Mouse (Mus musculus) 416B (cell line): ENCODE data around the gene Wwtr1.

ENCODE experiments used
- DNase-seq: peaks from one replicate; pipeline ENCODE4 v3.0.0; 2011; ENCODE audit warnings: low read depth

Gene Wwtr1

DNA sequence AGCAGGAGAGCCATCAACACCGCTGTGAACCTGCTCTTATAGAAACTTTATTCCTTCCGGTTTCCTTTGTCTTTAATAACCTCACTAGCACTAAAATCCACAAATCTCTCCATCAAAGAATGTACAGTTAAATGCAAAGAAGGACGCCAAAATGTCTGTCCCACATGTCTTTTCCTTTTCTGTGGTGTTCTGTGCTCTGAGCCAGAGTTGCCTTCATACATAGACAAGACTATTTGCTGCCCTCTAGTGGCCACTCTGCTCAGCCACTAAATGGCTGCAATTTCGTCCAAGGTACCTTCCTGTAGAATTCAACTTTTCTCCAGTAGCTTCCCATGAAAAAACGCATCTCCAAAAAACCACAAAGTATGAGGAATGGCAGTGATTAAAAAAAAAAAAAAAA lies 127.3 kb downstream of the Wwtr1 start:
- peak; percentile 83 for DNase-seq

DNA sequence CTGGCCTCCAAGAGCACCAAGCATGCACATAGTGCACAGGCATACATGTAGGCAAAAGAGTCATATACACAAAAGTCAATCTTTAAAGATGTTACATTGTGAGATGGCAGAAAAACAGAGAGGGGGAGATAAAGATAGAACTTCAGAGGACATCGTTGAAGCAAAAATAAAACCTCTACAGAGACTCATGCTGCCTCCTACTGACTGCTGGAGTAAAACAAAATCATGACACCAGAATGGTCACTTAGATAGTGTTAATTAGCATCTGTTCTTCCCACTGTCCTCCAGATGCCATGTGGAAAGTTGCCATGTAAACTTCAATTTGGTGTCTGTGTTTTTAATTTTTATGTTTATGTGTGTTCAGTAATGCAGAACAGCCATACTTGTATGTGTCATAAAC lies 127.8 kb downstream of the Wwtr1 start:
- peak; percentile 29 for DNase-seq

DNA sequence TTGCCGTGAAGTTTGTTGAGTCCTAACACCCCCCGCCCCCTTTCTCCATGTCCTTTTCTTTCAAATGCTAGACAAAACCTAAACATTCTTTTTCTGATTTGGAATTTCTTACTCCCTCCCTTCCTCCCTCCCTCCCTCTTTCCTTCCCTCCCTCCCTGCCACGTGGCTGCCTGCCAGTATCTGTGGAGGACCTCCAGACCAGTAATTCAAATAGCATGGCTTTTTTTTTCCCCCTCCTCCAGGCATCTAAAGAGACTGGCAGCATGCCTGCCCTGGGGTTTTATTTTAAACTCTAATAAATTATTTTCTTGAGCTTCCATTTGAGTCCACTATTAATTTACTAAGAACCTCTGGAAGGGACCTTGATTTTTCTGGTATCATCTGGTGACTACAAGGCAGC lies 130.0 kb downstream of the Wwtr1 start:
- no peak for DNase-seq

DNA sequence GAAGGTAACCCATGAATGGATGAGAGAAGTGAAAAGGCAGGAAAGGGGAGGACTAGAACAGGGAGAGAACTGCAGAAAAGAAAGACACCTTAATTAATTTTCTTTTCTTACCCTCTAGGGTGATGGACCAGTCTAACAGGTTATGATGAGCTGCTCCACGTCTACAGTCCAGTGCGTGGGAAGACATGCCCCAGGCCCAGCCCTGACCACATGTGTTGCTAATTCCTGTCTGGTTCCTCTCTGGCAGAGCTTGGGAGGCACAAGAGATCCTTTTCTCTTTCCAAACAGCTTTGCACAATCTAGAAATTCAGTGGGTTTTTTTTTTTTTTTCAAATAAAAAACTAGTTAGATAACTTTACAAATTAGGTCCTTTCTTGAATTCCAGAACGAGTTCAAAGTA lies 134.8 kb downstream of the Wwtr1 start:
- DNase-seq: no peak

DNA sequence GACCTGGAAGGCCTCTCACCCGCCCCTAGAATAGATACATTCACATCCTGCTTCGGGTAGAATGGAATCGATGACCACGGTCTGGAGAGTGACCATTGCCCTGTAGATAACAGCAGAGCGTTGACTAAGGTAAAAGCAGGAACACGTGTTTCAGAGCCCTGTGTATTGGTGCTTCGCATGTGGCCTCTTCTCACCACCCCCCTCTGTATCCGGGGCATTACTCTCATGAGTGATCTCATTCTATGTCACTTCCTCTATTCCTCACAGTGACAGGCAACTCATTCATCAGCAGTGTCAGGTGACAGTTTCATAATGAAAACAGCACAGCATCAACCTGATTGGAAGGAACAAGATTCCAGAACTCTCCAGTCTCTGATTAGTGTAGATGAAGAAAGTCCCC lies 140.3 kb downstream of the Wwtr1 start:
- DNase-seq: peak; percentile 73

DNA sequence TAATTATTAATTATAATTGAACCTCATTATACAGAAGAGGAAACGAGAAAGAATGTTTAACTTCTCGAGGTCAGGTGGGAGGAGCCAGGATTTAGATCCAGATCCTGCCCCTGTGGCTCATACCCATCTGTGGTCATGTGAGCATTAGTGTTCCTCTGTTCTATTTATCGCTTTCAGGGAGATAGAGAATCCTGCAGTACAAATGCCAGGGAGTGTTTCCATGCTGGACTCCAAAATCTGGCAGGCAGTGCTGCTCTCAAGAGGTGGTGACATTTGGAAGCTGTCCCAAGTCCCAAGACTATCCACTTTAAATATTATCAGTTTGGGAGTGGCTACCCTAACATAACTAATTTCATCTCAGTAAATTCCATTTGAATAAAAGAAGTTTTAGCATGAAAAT lies 144.0 kb downstream of the Wwtr1 start:
- DNase-seq: no peak

DNA sequence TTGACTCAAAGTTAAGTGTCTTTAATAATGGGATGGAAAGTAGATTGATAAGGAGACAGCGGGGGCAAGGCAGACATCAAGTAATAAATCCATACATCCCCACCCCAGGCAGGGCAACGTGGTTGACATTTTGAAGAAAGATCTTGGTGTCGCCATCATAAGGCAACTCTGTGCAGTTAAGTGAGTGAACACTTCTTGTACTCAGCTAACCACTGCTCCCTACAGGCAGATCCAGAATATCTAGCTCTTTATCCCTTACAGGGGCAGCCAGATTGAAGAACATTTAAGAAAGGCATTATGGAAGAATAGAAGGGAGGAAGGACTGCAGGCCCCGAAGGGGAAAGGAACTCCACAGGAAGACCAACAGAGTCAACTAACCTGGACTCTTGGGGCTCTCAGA lies 146.2 kb downstream of the Wwtr1 start:
- peak; percentile 40 for DNase-seq

DNA sequence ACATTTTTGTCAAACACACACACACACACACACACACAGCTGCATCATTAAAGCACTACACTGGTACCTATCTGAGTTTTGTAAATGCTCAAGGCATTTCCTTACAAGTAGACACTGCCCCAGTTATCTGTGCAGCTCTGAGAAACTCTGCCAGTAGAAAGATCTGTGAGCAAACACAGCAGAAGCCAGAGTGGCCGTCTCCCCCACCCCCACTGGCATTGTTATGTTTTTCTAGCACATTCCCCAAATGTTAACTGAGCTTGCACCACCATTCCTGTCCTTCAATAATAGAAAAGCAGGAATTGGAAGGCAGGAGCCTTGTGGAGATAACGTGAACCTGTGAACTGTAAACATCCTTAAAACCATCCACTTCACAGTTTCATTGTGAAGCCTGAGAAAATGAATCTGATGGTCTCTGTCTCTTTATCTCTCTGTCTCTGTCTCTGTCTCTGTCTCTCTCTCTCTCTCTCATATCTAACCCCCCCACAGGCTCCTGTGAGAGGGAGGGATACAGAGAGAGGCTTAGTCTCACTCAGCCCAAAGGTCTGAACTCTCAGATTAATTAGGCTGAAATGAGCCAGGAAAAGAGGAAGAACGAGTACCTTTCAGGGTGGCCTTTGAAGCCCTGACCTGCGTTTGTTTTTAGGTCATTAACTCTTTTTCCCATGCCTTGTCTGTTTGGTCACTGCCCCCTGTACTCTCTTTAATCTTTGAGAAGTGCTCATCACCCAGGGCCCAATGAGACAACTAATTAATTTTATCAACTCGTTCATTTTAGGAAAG lies 146.8 kb downstream of the Wwtr1 start:
- DNase-seq: no peak

DNA sequence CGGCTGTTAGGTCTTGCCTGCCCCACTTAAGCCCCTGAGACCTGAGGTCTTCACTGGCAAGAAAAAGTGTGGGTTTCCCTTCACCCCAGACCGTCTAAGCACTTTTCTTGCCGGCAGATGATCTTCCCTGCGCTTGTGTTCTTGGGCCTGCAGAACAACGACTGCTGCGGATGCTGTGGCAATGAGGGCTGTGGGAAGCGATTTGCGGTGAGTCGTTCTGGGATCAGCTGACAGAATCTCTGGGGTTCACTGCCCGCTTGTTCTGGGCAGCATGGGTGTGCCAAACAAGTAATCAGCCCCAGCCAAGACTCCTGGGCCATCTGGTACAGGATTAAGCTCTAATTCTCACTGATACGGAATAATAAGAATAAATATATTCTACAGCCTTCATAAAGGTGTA lies 149.4 kb downstream of the Wwtr1 start:
- DNase-seq: no peak

DNA sequence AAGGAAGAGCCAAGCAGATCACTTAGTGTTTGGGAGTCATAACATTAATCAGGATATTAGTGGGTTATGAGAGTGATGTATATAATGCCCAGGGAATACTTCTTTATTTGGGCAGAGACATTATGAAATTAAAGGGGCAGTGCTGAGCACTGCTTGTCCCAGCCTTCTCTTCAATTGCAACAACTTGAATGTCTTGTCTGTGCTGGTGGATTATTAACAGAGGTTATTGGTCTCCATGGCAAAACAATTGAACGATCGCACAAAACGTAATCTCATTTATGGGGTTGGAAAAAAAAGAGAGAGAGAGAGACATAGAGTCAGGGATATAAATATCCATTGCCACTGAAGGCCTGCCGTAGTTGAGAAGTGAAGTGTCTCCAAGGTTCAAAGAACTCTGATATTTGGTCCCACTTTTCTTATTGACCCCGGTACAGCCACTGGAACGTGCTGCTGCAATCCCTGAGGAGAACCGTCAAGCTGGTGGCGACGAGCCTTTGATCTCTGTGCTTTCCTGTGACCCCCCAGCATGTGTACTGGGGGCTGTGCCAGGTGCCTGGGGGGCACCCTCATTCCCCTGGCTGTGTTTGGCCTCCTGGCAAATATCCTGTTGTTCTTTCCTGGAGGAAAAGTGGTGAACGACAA lies 150.5 kb downstream of the Wwtr1 start, which contains the start of gene Tm4sf4:
Gene Tm4sf4, plus strand, starts transcription at position 226 of the 642 bp plus-strand sequence.
- DNase-seq: no peak

DNA sequence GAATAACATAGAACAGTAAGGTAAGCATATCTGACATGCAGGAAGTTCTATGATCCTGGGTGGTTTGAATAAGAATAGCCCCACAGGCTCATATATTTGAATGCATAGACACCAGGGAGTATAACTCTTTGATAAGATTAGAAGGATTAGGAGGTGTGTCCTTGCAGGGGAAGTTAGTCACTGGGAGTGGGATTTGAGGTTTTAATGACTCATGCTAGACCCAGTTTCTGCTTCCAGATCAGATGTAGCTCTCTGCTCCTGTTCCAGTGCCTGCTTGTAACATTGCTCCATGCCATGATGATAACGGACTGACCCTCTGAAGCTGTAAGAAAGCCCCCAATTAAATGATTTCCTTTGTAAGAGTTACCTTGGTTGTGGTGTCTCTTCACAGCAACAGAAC lies 155.1 kb downstream of the Wwtr1 start:
- DNase-seq: peak; percentile 50

DNA sequence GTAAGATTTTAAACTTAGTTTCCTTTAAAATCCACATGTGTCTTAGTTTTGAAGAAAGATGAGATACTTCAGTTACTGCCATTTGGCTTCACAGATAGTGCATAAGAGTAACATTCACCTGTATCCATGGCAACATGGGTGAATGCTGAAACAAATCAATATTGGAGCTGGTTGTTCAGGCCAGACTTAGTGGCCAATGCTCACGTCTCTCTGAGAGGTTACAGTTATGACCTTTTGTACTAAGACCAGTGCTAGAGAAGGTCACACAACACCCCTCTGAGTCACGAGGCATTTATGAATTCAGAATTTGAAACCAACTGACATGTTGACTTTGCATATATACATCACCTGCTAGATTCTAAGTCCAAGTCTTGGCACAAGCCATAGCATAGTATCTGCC lies 155.5 kb downstream of the Wwtr1 start:
- no peak for DNase-seq

DNA sequence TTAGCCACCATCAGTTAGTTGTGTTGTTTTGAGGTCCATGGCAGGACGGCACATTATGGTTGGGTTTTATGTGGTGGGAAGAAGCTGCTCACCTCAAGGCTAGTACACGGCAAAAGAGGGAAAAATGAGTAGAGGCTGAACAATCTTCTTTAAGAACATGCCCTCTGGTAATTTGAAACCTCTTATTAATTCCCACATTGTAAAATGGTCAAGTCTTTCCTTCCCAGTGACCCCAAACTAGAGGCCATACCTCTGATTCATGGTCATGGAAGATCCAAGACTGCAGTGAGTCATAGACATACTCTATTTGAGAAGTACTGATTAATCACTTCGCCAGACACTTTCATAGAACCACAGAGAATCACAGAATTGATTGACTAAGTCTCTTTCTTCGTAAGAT lies 164.2 kb downstream of the Wwtr1 start:
- DNase-seq: no peak
